Comparison of ENCODE assay signal across 9 mouse cellular contexts in the genomic region with DNA sequence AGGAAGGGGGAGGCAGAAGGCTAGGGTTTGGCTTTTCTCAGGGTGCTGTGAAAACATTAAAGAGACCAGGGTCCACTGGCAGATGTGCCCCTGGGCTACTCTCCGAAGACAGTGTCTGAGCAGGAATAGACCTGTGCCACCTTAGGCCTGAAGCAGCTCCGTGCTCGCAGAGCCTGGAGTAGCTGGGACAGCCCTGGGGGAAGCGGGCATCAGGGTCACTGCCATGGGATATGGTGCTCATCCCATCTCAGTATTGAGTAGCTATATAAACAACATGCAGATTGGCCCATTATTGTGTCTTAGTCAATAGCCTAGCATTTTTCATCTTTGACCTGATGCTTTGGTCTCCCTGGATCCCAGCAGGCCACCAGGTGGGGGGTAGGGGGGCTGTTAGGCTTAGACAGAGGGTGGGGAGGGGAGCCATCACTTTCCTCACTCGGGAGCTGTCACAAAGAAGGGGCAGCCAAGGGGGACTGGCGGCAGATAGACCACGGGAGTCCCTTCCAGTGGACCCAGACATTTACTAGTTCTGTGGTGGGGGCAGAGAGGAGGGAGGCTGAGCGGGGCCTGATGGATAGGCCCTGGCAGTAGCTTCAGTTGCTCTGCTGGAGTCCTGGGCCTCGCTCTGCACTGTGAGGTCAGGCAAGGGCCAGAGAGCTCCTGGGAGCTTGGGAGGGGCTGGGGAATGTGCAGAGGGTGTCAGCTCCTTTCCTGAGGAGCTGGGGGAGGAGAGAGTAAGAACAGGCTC. TPM values are rescaled to one million over a fixed set of nuclear protein-coding genes. Genes with fewer than 3 reads are reported as not detected.
DNase-seq lines count a peak whose midpoint lies in the region; ATAC-seq and TF ChIP-seq lines count a peak whose summit lies in the region.
"Had no signal": no experiment of that assay in that cellular context is flagged by ENCODE, and none has a peak within 500 bp of the region (broad histone marks: within the 10 kb centered on the region; RNA-seq: fewer than 3 reads in every experiment).

No protein-coding gene starts in this region.

- no peaks in the 10 kb centered on the region for H3K36me3 ChIP-seq in heart, embryonic 10.5 days
- H3K36me3 ChIP-seq in ES-E14 (ENCODE audit: control insufficient read depth, insufficient read depth, low read length, poor library complexity, severe bottlenecking) = no peaks in the 10 kb centered on the region
- H3K36me3 ChIP-seq in hindbrain, embryonic 12.5 days = no peaks in the 10 kb centered on the region
- no peaks in the 10 kb centered on the region for H3K36me3 ChIP-seq in neural tube, embryonic 13.5 days

- 50% methylated on average over 9 of the region's 9 CpGs for WGBS in heart, embryonic 10.5 days
- 24% methylated on average over 9 of the region's 9 CpGs for WGBS in hindbrain, embryonic 12.5 days
- 23% methylated on average over 9 of the region's 9 CpGs for WGBS in neural tube, embryonic 13.5 days

- in situ Hi-C loops in ES-E14 (cut with MboI; ENCODE audit: low sequenced_read_pairs in 2 of 2, unreplicated experiment in 2 of 2) = no loop called here

- peak; percentile 59 for ATAC-seq in hindbrain, embryonic 12.5 days (ENCODE audit: low FRiP score)
- peak; percentile 55; the same call in 1 of the 2 replicates for ATAC-seq in neural tube, embryonic 13.5 days (ENCODE audit: low read depth)

- no peaks in the 10 kb centered on the region for H3K27me3 ChIP-seq in heart, embryonic 10.5 days (ENCODE audit: insufficient read depth, poor library complexity, severe bottlenecking)
- peaks cover 55% of the 10 kb centered on the region for H3K27me3 ChIP-seq in hindbrain, embryonic 12.5 days
- peaks cover 45% of the 10 kb centered on the region for H3K27me3 ChIP-seq in neural tube, embryonic 13.5 days

- H3K4me1 ChIP-seq in heart, embryonic 10.5 days = peaks cover 53% of the 10 kb centered on the region
- H3K4me1 ChIP-seq in ES-E14 (ENCODE audit: control insufficient read depth in 2 of 2, insufficient read depth in 2 of 2, low read length in 2 of 2, poor library complexity in 1 of 2) = peaks cover 0 to 8% of the 10 kb centered on the region in 2 experiments; a peak in 3 of 4 replicates
- peaks cover 38% of the 10 kb centered on the region for H3K4me1 ChIP-seq in hindbrain, embryonic 12.5 days
- H3K4me1 ChIP-seq in neural tube, embryonic 13.5 days (replicated peaks) = peaks cover 30% of the 10 kb centered on the region

- no peaks in the 10 kb centered on the region for H3K9me3 ChIP-seq in heart, embryonic 10.5 days
- no peaks in the 10 kb centered on the region for H3K9me3 ChIP-seq in ES-E14 (ENCODE audit: control insufficient read depth, insufficient read depth, low read depth, low read length)
- H3K9me3 ChIP-seq in hindbrain, embryonic 12.5 days (replicated peaks) = no peaks in the 10 kb centered on the region
- H3K9me3 ChIP-seq in neural tube, embryonic 13.5 days = no peaks in the 10 kb centered on the region

- DNase-seq in heart, embryonic 10.5 days (ENCODE audit: low spot score) = no peak
- no peak for DNase-seq in heart, adult 11 months
- no peak for DNase-seq in ES-E14 (ENCODE audit: low read depth, low spot score)
- no peak for DNase-seq in testis, postnatal 14 days (ENCODE audit: low spot score)
- DNase-seq in thymus, postnatal 36 days = no peak
- DNase-seq in left cerebral cortex, postnatal 36 days (ENCODE audit: low spot score in 2 of 2) = no peak
- DNase-seq: lung, postnatal 36 days had no signal

- intact Hi-C loops in left cerebral cortex, postnatal 36 days (cut with DNase I) = no loop called here

- H3K4me3 ChIP-seq in heart, embryonic 10.5 days = no peak overlapping the region
- no peak overlapping the region for H3K4me3 ChIP-seq in ES-E14 (ENCODE audit: insufficient read depth in 1 of 2, low read depth in 1 of 2, low read length in 2 of 2, poor library complexity in 1 of 2, severe bottlenecking in 1 of 2)
- no peak overlapping the region for H3K4me3 ChIP-seq in hindbrain, embryonic 12.5 days
- H3K4me3 ChIP-seq in neural tube, embryonic 13.5 days = no peak overlapping the region

- no peak overlapping the region for H3K4me2 ChIP-seq in hindbrain, embryonic 12.5 days (replicated peaks)
- no peak overlapping the region for H3K4me2 ChIP-seq in neural tube, embryonic 13.5 days

- H3K27ac ChIP-seq in heart, embryonic 10.5 days = peak overlapping the region; percentile 75
- peak overlapping the region; percentile 7; the same call in 1 of the 2 replicates for H3K27ac ChIP-seq in ES-E14 (ENCODE audit: insufficient read depth, low read depth, low read length, poor library complexity, severe bottlenecking)
- no peak overlapping the region for H3K27ac ChIP-seq in hindbrain, embryonic 12.5 days
- H3K27ac ChIP-seq in neural tube, embryonic 13.5 days (replicated peaks) = no peak overlapping the region

- no peak overlapping the region for H3K9ac ChIP-seq in ES-E14 (ENCODE audit: insufficient read depth, low read depth, low read length, poor library complexity, severe bottlenecking)
- H3K9ac ChIP-seq in hindbrain, embryonic 12.5 days = no peak overlapping the region
- no peak overlapping the region for H3K9ac ChIP-seq in neural tube, embryonic 13.5 days

TF ChIP-seq in ES-E14, 5 proteins besides CTCF, POLR2A, EP300 and RAD21:
- TF ChIP-seq HCFC1 (IDR thresholded peaks at IDR 0.05; ENCODE audit: borderline replicate concordance, insufficient read depth, low read length) = no peak
- TF ChIP-seq ZNF384 (IDR thresholded peaks at IDR 0.05; ENCODE audit: low read depth, low read length) = no peak
- TF ChIP-seq CHD2 (IDR thresholded peaks at IDR 0.05; ENCODE audit: low read depth, low read length) = no peak
- TF ChIP-seq ZC3H11A (IDR thresholded peaks at IDR 0.05; ENCODE audit: borderline replicate concordance, low read depth, low read length) = no peak
- no peak for TF ChIP-seq MAFK (IDR thresholded peaks at IDR 0.05; ENCODE audit: insufficient read depth, low read depth, low read length)

RNA-seq across cellular contexts. Expression of a gene that starts 49.7 kb away (rescaled TPM):
- polyA plus RNA-seq in heart, embryonic 10.5 days (2016; fragmentation: Nextera tagmentation; extraction: Ambion mirVana) = 23.8 and 26.5 TPM in 2 replicates
- total RNA-seq in ES-E14 (2012; rRNA removed) = 28.8 and 32.0 TPM in 2 replicates
- polyA plus RNA-seq in hindbrain, embryonic 12.5 days (2016; fragmentation: Nextera tagmentation; extraction: Ambion mirVana) = 24.2 and 26.4 TPM in 2 replicates
- polyA plus RNA-seq in neural tube, embryonic 13.5 days (2015; fragmentation: Nextera tagmentation; extraction: Ambion mirVana) = 19.8 and 20.9 TPM in 2 replicates
- total RNA-seq in left cerebral cortex, postnatal 36 days (2021) = 1 to 10 TPM; 8.4 to 8.8 TPM

RNA-seq across cellular contexts. Expression of a gene that starts 49.8 kb away (rescaled TPM):
- polyA plus RNA-seq in heart, embryonic 10.5 days (2016; fragmentation: Nextera tagmentation; extraction: Ambion mirVana) = 31.1 and 40.9 TPM in 2 replicates
- 19.3 and 26.9 TPM in 2 replicates for total RNA-seq in ES-E14 (2012; rRNA removed)
- polyA plus RNA-seq in hindbrain, embryonic 12.5 days (2016; fragmentation: Nextera tagmentation; extraction: Ambion mirVana) = 62.2 and 62.6 TPM in 2 replicates
- polyA plus RNA-seq in neural tube, embryonic 13.5 days (2015; fragmentation: Nextera tagmentation; extraction: Ambion mirVana) = 63.8 and 74.8 TPM in 2 replicates
- 10 to 100 TPM; 17.7 to 23.8 TPM for total RNA-seq in left cerebral cortex, postnatal 36 days (2021)

Comparison
In these comparisons a context has a peak if more than half of its experiments do, and no peak if none do; other contexts are left out.
1. H3K27ac ChIP-seq: peak in heart, embryonic 10.5 days (single experiment) and ES-E14 (single experiment); none in hindbrain, embryonic 12.5 days (single experiment) and neural tube, embryonic 13.5 days (single experiment).